Mouse (Mus musculus) midbrain, embryonic 12.5 days (tissue): ENCODE results near the gene Msmp. TPM values are rescaled to one million over a fixed set of nuclear protein-coding genes. Genes with fewer than 3 reads are reported as not detected.

Experiments
- ATAC-seq: fragments of 200-750 bp; cut with Nextera tagmentation; 2 replicates; pipeline ENCODE4 v1.8.0; 2017; ENCODE audit warnings: low read depth, moderate TSS enrichment, moderate library complexity; ENCODE audit not compliant: low FRiP score
- H3K27ac ChIP-seq: fragments of 300-500 bp; sonication (generic); replicated peaks from 2 replicates; pipeline ENCODE4 v1.5.1; 2016; ENCODE audit warnings: mild to moderate bottlenecking
- H3K27me3 ChIP-seq: fragments of 300-500 bp; sonication (generic); 2 replicates; pipeline ENCODE4 v1.6.1; 2016; ENCODE audit warnings: mild to moderate bottlenecking
- H3K36me3 ChIP-seq: fragments of 300-500 bp; sonication (generic); 2 replicates; pipeline ENCODE4 v1.6.1; 2016
- H3K4me1 ChIP-seq: fragments of 300-500 bp; sonication (generic); 2 replicates; pipeline ENCODE4 v1.6.1; 2016
- H3K4me2 ChIP-seq: fragments of 300-500 bp; sonication (generic); replicated peaks from 2 replicates; pipeline ENCODE4 v1.6.1; 2016; ENCODE audit warnings: mild to moderate bottlenecking, moderate library complexity
- H3K4me3 ChIP-seq: fragments of 300-500 bp; sonication (generic); 2 replicates; pipeline ENCODE4 v1.5.1; 2016; ENCODE audit warnings: mild to moderate bottlenecking
- H3K9ac ChIP-seq: fragments of 300-500 bp; sonication (generic); replicated peaks from 2 replicates; pipeline ENCODE4 v1.6.1; 2016; ENCODE audit warnings: mild to moderate bottlenecking, moderate library complexity
- H3K9me3 ChIP-seq: fragments of 300-500 bp; sonication (generic); 2 replicates; pipeline ENCODE4 v1.6.1; 2016; ENCODE audit warnings: mild to moderate bottlenecking
- WGBS: fragments of 180-500 bp; shearing (Covaris S2); methylation state at CpG from one replicate; pipeline ENCODE4 v1.1.7; 2016; 5-methylcytosine and 5-hydroxymethylcytosine counted together
- microRNA-seq: library from miRNA; unstranded; fragments of <30 nt; microRNA quantifications from one replicate; pipeline ENCODE4, GENCODE M21; 2017
- polyA plus RNA-seq: library from polyadenylated mRNA; unstranded; fragments of >200 nt; fragmentation: Nextera tagmentation; extraction: Ambion mirVana; gene quantifications from 2 replicates; pipeline ENCODE4 v1.2.1, GENCODE M21; 2016

Msmp gene
- polyA plus RNA-seq, 1 experiment from 2014 or later: 1.8 TPM

DNA sequence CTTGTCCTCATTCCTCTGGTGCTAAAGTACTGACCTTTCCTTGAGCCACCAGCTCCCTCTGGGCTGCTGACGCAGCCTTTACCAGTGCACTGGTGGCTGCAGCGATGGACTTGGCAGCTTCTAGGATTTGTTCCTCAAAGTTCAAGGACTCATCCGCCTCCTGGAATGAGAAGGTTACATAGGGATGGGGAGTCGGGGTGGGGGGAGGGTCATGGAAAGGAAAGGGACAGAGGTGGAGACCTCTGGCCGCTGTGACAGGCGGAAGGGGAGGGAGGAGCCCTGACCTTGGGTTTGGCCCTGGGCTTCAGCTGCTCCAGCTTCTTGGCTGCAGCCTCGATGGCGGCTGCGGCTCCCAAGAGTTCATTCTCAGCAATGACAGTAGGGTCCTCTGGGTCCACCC lies 51.0 kb downstream of the Msmp start:
- no peaks in the 10 kb centered on the region for H3K9me3 ChIP-seq
- peaks cover 73% of the 10 kb centered on the region for H3K36me3 ChIP-seq
- no peak for ATAC-seq
- no peak overlapping the region for H3K9ac ChIP-seq
- H3K4me2 ChIP-seq: no peak overlapping the region
- H3K27me3 ChIP-seq: no peaks in the 10 kb centered on the region
- no peaks in the 10 kb centered on the region for H3K4me1 ChIP-seq
- WGBS: 88% methylated on average over 9 of the region's 9 CpGs
- H3K27ac ChIP-seq: no peak overlapping the region
- H3K4me3 ChIP-seq: no peak overlapping the region

Small RNA genes lying within 50 kb of the gene (microRNA-seq; reads per million reads assigned to microRNA genes)
- not detected for gene Gm25262

Other genes starting within 250 kb of the Msmp start
- 45.2 and 47.3 TPM in 2 replicates for gene Rusc2, start 202.5 kb downstream of the Msmp start, polyA plus RNA-seq
- 0.28 and 0.38 TPM in 2 replicates for gene Fam166b, start 155.4 kb downstream of the Msmp start, polyA plus RNA-seq
- 12.7 and 15.0 TPM in 2 replicates for gene Tesk1, start 142.6 kb downstream of the Msmp start, polyA plus RNA-seq
- gene Cd72, start 129.9 kb downstream of the Msmp start, polyA plus RNA-seq: 2.0 and 2.9 TPM in 2 replicates
- gene Sit1, start 100.8 kb downstream of the Msmp start, polyA plus RNA-seq: not detected in 2 replicates
- 45.0 and 47.9 TPM in 2 replicates for gene Ccdc107, start 91.6 kb downstream of the Msmp start, polyA plus RNA-seq
- 33.1 TPM in 2 replicates for gene Arhgef39, start 84.8 kb downstream of the Msmp start, polyA plus RNA-seq
- gene Car9, start 77.5 kb downstream of the Msmp start, polyA plus RNA-seq: 0.52 and 0.61 TPM in 2 replicates
- 46.0 and 61.3 TPM in 2 replicates for gene Tpm2, start 60.7 kb downstream of the Msmp start, polyA plus RNA-seq
- gene Creb3, start 22.2 kb downstream of the Msmp start, polyA plus RNA-seq: 48.8 and 64.1 TPM in 2 replicates
- 64.5 and 64.6 TPM in 2 replicates for gene Tln1, start 21.8 kb downstream of the Msmp start, polyA plus RNA-seq
- gene Rgp1, start 5.8 kb downstream of the Msmp start, polyA plus RNA-seq: 31.8 and 37.2 TPM in 2 replicates
- 49.2 and 52.6 TPM in 2 replicates for gene Gba2, start 5.6 kb downstream of the Msmp start, polyA plus RNA-seq
- gene Npr2, start 47.4 kb upstream of the Msmp start, polyA plus RNA-seq: 24.9 TPM in 2 replicates
- gene Spag8, start 69.1 kb upstream of the Msmp start, polyA plus RNA-seq: 3.9 TPM in 2 replicates
- 70.6 and 71.8 TPM in 2 replicates for gene Hint2, start 72.0 kb upstream of the Msmp start, polyA plus RNA-seq
- gene Tmem8b, start 84.5 kb upstream of the Msmp start, polyA plus RNA-seq: 11.9 and 14.7 TPM in 2 replicates
- gene Fam221b, start 84.7 kb upstream of the Msmp start, polyA plus RNA-seq: 2.8 and 2.9 TPM in 2 replicates
- not detected in 2 replicates for gene Olfr70, start 116.3 kb upstream of the Msmp start, polyA plus RNA-seq
- gene Olfr71, start 125.8 kb upstream of the Msmp start, polyA plus RNA-seq: not detected in 2 replicates
- 0.11 and 0.16 TPM in 2 replicates for gene Hrct1, start 142.7 kb upstream of the Msmp start, polyA plus RNA-seq
- not detected in 2 replicates for gene Spaar, start 145.5 kb upstream of the Msmp start, polyA plus RNA-seq
- gene Olfr159, start 186.5 kb upstream of the Msmp start, polyA plus RNA-seq: not detected in 2 replicates
- gene Olfr156, start 239.4 kb upstream of the Msmp start, polyA plus RNA-seq: not detected in 2 replicates